Mouse (Mus musculus) thymus, adult 2 months (tissue): Measurements from ENCODE around the gene Ttyh2.

Experiments used
- CTCF ChIP-seq: fragments of 200-500 bp; IDR thresholded peaks from 2 replicates; pipeline ENCODE4 v1.5.1; 2012; ENCODE audit warnings: mild to moderate bottlenecking, control low read depth, low read length, moderate library complexity, borderline replicate concordance; ENCODE audit not compliant: control insufficient read depth, poor library complexity, insufficient read depth; ENCODE audit errors: extremely low read depth
- POLR2A ChIP-seq: fragments of 200-500 bp; IDR thresholded peaks from 2 replicates; pipeline ENCODE4 v1.6.1; 2012; ENCODE audit warnings: mild to moderate bottlenecking, low read length, control low read depth, moderate library complexity; ENCODE audit not compliant: control insufficient read depth, poor library complexity, insufficient read depth; ENCODE audit errors: extremely low read depth

DNA sequence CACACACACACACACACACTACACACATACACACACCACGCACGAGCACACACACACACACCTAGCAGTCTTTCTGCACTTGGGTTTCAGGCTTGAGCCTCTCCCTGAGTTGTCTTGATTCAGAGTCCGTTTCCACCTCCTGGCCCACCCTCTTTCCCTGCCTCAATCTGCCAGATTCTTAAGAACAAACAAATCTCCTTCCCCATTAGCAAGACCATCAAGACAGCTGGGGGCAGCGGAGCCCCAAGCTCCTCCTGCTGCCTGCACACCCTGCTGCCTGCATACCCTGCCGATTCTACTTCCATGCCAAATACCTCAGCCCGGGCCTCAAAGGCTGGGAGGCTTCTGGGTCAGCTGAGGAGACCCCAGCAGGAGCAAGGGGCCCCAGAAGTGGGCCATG is 34.6 kb upstream of the Ttyh2 start:
- TF ChIP-seq CTCF: no peak
- TF ChIP-seq POLR2A: no peak
